Mouse (Mus musculus) heart, postnatal 0 days (tissue): ENCODE data around the gene Rasgrf1. TPM values are rescaled to one million over a fixed set of nuclear protein-coding genes. Genes with fewer than 3 reads are reported as not detected.

ENCODE experiments used
- ATAC-seq: fragments of 200-750 bp; cut with Nextera tagmentation; 2 replicates; pipeline ENCODE4 v1.8.0; 2017; ENCODE audit warnings: low read depth, moderate number of reproducible peaks, moderate library complexity; ENCODE audit not compliant: insufficient read depth
- DNase-seq: peaks from one replicate; pipeline ENCODE4 v3.0.0-alpha.2; 2016; ENCODE audit warnings: low spot score
- H3K27ac ChIP-seq: fragments of 300-500 bp; sonication (generic); 2 replicates; pipeline ENCODE4 v1.5.1; 2014; ENCODE audit warnings: low read depth, mild to moderate bottlenecking
- H3K27me3 ChIP-seq: fragments of 300-500 bp; sonication (generic); 2 replicates; pipeline ENCODE4 v1.6.1; 2014; ENCODE audit warnings: low read length, mixed read lengths; ENCODE audit not compliant: control insufficient read depth, insufficient read depth
- H3K36me3 ChIP-seq: fragments of 300-500 bp; sonication (generic); replicated peaks from 2 replicates; pipeline ENCODE4 v1.6.1; 2014; ENCODE audit warnings: low read length, mixed read lengths; ENCODE audit not compliant: control insufficient read depth, insufficient read depth
- H3K4me1 ChIP-seq: fragments of 300-500 bp; sonication (generic); 2 replicates; pipeline ENCODE4 v1.6.1; 2014; ENCODE audit warnings: antibody characterized with exemption; ENCODE audit not compliant: control insufficient read depth, insufficient read depth
- H3K4me2 ChIP-seq: fragments of 300-500 bp; sonication (generic); 2 replicates; pipeline ENCODE4 v1.6.1; 2014; ENCODE audit warnings: low read depth, mild to moderate bottlenecking, low read length, moderate library complexity
- H3K4me3 ChIP-seq: fragments of 300-500 bp; sonication (generic); 2 replicates; pipeline ENCODE4 v1.5.1; 2014; ENCODE audit warnings: low read depth, low read length
- H3K9ac ChIP-seq: fragments of 300-500 bp; sonication (generic); replicated peaks from 2 replicates; pipeline ENCODE4 v1.6.1; 2014; ENCODE audit warnings: low read depth, low read length, mixed read lengths
- H3K9me3 ChIP-seq: fragments of 300-500 bp; sonication (generic); replicated peaks from 2 replicates; pipeline ENCODE4 v1.6.1; 2016; ENCODE audit warnings: low read length; ENCODE audit not compliant: control insufficient read depth
- CTCF ChIP-seq: IDR thresholded peaks from 2 replicates; pipeline ENCODE4 v1.5.1; 2016; ENCODE audit warnings: antibody characterized with exemption, control low read depth, low read depth
- EP300 ChIP-seq: IDR thresholded peaks from 2 replicates; pipeline ENCODE4 v1.6.1; 2016; ENCODE audit warnings: antibody characterized with exemption, low read depth
- WGBS: fragments of 180-500 bp; shearing (Covaris S2); extraction: QIAGEN DNeasy Blood & Tissue Kit; methylation state at CpG from one replicate; pipeline ENCODE4 v1.1.7; 2014; 5-methylcytosine and 5-hydroxymethylcytosine counted together
- polyA plus RNA-seq: library from polyadenylated mRNA; unstranded; fragments of >200 nt; fragmentation: Nextera tagmentation; extraction: Ambion mirVana; gene quantifications from 2 replicates; pipeline ENCODE4 v1.2.1, GENCODE M21; 2015
- total RNA-seq: library from RNA; depleted of rRNA; stranded (reverse); fragments of >200 nt; gene quantifications from 2 replicates; pipeline ENCODE4 v1.2.3, GENCODE M21; 2014; ENCODE audit warnings: low replicate concordance

The Rasgrf1 gene
- total and polyA plus RNA-seq, 2 experiments from 2014 or later = not detected

- H3K27me3 ChIP-seq = no peaks in the 10 kb centered on the region
- peak overlapping the region; percentile 85 for H3K4me2 ChIP-seq
- peak overlapping the region; percentile 63 for H3K9ac ChIP-seq
- WGBS = under 1% methylated on average over 37 of the region's 37 CpGs
- H3K9me3 ChIP-seq = no peaks in the 10 kb centered on the region
- H3K27ac ChIP-seq = peak overlapping the region; percentile 60
- no peaks in the 10 kb centered on the region for H3K36me3 ChIP-seq
- peak; percentile 87 for DNase-seq
- H3K4me1 ChIP-seq = no peaks in the 10 kb centered on the region
- TF ChIP-seq CTCF (peak; percentile 65), EP300 (no peak)
- H3K4me3 ChIP-seq = peak overlapping the region; percentile 64
- ATAC-seq = peak; percentile 95
These were observed 144.8 kb downstream of the Rasgrf1 start for GRCm38 (mm10) chr9:90054371-90055145.

DNA sequence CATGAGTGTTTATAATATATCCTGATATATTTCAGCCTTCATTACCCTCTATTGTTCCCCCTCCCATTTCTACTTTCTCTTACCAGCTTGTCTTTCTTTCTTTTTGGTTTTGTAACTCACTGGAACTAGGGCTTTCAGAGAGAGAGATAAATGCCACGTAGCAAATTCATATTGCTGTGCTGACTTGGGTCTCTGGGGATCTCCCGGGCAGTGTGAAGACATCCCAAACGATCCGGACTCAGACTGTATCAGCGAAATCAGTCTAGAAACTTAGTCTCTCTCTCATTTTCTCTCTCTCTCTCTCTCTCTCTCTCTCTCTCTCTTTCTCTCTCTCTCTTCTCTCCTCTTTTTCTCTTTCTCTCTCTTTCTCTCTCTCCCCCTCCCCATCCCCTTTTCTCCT lies 145.7 kb downstream of the Rasgrf1 start:
- no peak overlapping the region for H3K27ac ChIP-seq
- TF ChIP-seq EP300 (no peak), CTCF (no peak)
- H3K27me3 ChIP-seq = no peaks in the 10 kb centered on the region
- H3K36me3 ChIP-seq = no peaks in the 10 kb centered on the region
- no peaks in the 10 kb centered on the region for H3K4me1 ChIP-seq
- peak overlapping the region; percentile 64 for H3K4me3 ChIP-seq
- ATAC-seq (no peak), DNase-seq (no peak)
- WGBS = 29% methylated on average over 5 of the region's 5 CpGs
- peak overlapping the region; percentile 63; the same call in 1 of the 2 replicates for H3K9ac ChIP-seq
- peak overlapping the region; percentile 85 for H3K4me2 ChIP-seq
- H3K9me3 ChIP-seq = no peaks in the 10 kb centered on the region

DNA sequence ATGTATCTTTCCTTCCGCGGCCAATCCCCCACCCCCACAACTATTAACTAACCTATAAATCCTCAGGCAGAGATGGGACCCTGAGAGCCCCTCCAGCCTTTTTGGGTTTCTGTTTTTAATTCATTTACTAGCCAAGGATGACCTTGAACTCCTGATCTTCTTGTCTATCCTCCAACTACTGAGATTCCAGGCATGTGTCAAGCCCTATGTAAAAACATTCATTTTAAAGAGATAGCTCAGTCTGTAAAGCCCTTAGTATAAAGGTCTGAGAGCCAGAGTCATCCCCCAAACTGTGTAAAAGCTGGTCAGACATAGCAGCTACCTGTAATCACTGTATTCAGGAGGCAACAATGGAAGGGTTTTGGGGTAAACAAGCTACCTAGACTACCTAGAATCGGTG lies 146.2 kb downstream of the Rasgrf1 start:
- Histone ChIP-seq H3K4me2 (peak overlapping the region; percentile 85; the same call in 1 of the 2 replicates), H3K4me1 (no peaks in the 10 kb centered on the region), H3K36me3 (no peaks in the 10 kb centered on the region), H3K27me3 (no peaks in the 10 kb centered on the region), H3K27ac (no peak overlapping the region), H3K9ac (no peak overlapping the region), H3K4me3 (no peak overlapping the region), H3K9me3 (no peaks in the 10 kb centered on the region)
- no peak for TF ChIP-seq CTCF
- TF ChIP-seq EP300 = no peak
- 83% methylated on average over 3 of the region's 3 CpGs for WGBS
- DNase-seq (no peak), ATAC-seq (no peak)

- no peak for ATAC-seq
- Histone ChIP-seq H3K27ac (no peak overlapping the region), H3K4me3 (no peak overlapping the region), H3K9ac (no peak overlapping the region), H3K36me3 (no peaks in the 10 kb centered on the region), H3K4me2 (no peak overlapping the region), H3K9me3 (no peaks in the 10 kb centered on the region), H3K4me1 (no peaks in the 10 kb centered on the region), H3K27me3 (no peaks in the 10 kb centered on the region)
- WGBS = 77% methylated on average over 2 of the region's 2 CpGs
- no peak for TF ChIP-seq EP300
- TF ChIP-seq CTCF = no peak
- DNase-seq = no peak
These were observed 147.0 kb downstream of the Rasgrf1 start for GRCm38 (mm10) chr9:90056716-90057115.

- Histone ChIP-seq H3K27ac (no peak overlapping the region), H3K9me3 (no peaks in the 10 kb centered on the region), H3K4me1 (no peaks in the 10 kb centered on the region), H3K9ac (no peak overlapping the region), H3K36me3 (no peaks in the 10 kb centered on the region), H3K27me3 (no peaks in the 10 kb centered on the region), H3K4me3 (no peak overlapping the region), H3K4me2 (no peak overlapping the region)
- no peak for DNase-seq
- no peak for ATAC-seq
- no peak for TF ChIP-seq CTCF
- no peak for TF ChIP-seq EP300
- WGBS = 69% methylated on average over 9 of the region's 9 CpGs
These were observed 150.3 kb downstream of the Rasgrf1 start for GRCm38 (mm10) chr9:90059828-90060573.
